Mouse (Mus musculus) bone marrow macrophage, adult 2 months (primary cell): ENCODE measurements around the gene Tas1r3.

Source experiments
- CTCF ChIP-seq: IDR thresholded peaks from 2 replicates; pipeline ENCODE4 v1.5.1; 2012; ENCODE audit warnings: low read depth, mild to moderate bottlenecking, low read length, moderate library complexity
- POLR2A ChIP-seq: IDR thresholded peaks from 2 replicates; pipeline ENCODE4 v1.6.1; 2012; ENCODE audit warnings: mild to moderate bottlenecking, low read depth, low read length, borderline replicate concordance

- TF ChIP-seq CTCF (no peak), POLR2A (no peak)
Observed at GRCm38 (mm10) chr4:155883587-155883986, 20.4 kb upstream of the Tas1r3 start.
